Mouse (Mus musculus): ENCODE measurements at regions not wholly inside any gene's neighbourhood (a gene's known extent, or its start where the extent isn't known, plus 50 kb on each side); places are given as distances from the start of the nearest gene placed in this dataset.
"Not testable (repeated sequence)": the region's sequence is repeated elsewhere in the genome, so short reads cannot be mapped to it uniquely, and the experiment has no call there.

DNA sequence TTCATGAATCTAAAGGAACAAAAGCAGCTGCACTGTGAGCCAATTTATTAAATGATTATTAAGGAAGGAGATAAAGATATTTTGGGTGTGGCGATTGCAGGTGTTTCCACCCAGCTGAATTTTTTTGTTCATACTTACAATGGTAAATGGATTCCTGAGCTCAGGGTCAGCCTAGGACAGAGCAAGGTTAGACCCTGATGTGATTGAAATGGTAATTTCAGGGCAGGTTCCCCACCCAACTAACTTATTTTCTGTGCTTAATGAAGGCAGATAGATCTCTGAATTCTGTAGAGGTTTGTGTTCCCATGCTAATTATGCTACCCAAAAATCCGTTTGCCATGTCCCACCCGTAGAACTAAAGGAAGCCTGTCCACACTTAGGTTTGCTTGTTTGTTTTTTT, 258.8 kb upstream of the St6gal2 start:
- no peak for DNase-seq (ENCODE audit: low spot score in 2 of 2)
- intact Hi-C loops (cut with DNase I) = no loop called here

DNA sequence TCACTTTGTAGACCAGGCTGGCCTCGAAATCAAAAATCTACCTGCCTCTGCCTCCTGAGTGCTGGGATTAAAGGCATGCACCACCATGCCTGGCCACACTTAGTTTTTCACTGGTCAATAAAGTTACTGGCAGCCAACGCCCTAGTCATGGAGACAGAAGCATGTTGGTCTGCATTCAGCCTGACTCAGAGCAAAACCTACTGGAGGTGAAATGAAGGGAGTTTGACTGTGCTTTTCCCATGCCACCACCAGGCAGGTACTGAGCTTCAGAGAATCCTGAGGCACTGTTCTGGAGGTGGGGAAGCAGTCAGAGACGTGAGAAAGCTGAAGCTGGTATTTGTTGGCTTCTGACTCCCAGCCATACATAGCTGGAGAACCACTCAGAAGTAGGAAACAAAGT, 258.4 kb upstream of the St6gal2 start:
- no peak for DNase-seq (ENCODE audit: low spot score in 2 of 2)
- intact Hi-C loops (cut with DNase I) = no loop called here

DNA sequence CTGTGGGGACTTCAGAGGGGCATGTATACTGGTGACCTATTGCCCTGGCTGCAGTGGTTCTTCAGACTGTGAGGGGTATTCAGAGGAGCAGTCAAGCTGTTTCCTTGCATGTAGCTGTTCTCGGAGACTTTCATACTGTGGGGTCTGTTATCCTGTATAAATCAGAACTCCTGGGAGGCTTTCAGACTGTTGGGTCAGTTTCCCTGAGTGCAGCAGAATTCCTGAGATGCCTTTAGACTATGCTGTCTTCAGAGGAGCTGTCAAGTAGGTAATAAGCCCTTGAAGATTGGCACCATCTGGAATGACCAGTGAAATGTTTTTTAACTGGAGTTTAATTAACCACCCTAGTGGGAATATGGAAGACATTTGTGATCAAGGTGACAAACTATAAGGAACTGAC, 238.6 kb upstream of the St6gal2 start:
- intact Hi-C loops (cut with DNase I) = no loop called here
- DNase-seq (ENCODE audit: low spot score in 2 of 2) = no peak

- DNase-seq (ENCODE audit: low spot score in 2 of 2); intact Hi-C loops (cut with DNase I): not testable (repeated sequence)
Measured at GRCm38 (mm10) chr17:55218176-55219099, 226.7 kb upstream of the St6gal2 start.

DNA sequence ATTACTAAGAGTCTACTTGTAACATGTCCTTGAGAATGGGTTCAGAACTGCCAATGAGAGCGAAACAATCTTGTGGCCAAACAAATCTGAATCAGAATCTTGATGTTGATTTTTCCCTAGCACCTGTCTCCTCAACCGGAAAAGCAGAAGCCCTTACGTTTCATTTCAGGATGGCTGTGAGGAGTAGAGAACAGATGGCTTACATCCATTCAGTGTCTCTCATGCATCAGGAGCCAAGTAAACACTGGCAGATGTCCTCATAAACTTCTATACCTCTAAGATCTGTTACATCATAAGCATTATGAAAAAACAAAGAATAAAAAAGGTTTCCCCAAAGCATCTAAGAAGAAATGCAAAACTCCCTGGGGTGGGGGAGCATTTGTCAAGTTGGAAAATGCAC, 221.1 kb upstream of the St6gal2 start:
- intact Hi-C loops (cut with DNase I) = no loop called here
- DNase-seq (ENCODE audit: low spot score in 2 of 2) = peak in 1 of 2 experiments; percentile 39

DNA sequence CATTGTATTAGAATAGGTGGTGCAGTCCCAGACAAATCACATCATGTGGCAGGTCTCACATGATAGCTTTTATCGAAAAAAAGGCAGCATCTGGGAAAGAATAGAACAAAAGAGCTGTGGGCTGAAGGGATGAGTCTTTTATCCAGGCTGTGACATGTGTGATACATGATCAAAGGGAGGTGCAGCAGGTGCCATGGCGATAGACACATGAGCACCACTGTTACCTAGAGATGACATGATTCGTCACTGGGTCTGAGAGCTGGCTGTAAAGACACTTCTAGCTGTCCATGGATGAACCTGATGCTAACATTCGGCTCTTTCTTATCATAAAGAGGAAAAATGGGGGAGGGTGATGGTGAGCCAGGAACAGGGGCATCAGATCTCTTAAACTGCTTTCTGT, 210.9 kb upstream of the St6gal2 start:
- intact Hi-C loops (cut with DNase I) = no loop called here
- no peak for DNase-seq (ENCODE audit: low spot score in 2 of 2)

- DNase-seq (ENCODE audit: low spot score in 2 of 2) = peak in 1 of 2 experiments; percentile 25
- intact Hi-C loops (cut with DNase I) = no loop called here
Measured at GRCm38 (mm10) chr17:55262638-55263037, 182.5 kb upstream of the St6gal2 start.

GRCm38 (mm10) chr17:55276541-55276940, 168.6 kb upstream of the St6gal2 start:
- intact Hi-C loops (cut with DNase I) = no loop called here
- DNase-seq (ENCODE audit: low spot score in 2 of 2) = no peak

DNA sequence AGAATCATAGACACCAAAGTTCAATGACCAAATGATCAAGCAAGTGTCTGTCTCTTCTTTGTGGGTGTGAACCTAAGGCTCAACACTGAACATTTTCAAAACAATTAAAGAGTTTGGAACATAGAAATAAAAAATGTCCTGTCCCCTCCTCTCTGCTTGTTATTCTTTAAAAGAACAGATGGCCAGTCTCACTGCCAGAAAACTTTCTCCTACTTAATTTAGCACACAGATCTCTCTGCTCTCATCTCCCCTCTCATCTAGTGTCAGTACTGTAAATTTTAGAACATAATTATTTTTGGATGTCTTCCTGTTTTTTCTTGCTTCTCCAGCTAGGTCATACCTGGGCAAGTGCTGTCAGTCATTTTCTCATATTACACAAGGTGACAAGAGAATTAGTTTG, 163.9 kb upstream of the St6gal2 start:
- peak; percentile 43 to 87 for DNase-seq (ENCODE audit: low spot score in 2 of 2)
- intact Hi-C loops (cut with DNase I) = loop anchor here (1.0 to 10.0 kb wide), 4 partner anchors 11 to 919 kb away; no protein-coding TSS in a partner anchor

DNA sequence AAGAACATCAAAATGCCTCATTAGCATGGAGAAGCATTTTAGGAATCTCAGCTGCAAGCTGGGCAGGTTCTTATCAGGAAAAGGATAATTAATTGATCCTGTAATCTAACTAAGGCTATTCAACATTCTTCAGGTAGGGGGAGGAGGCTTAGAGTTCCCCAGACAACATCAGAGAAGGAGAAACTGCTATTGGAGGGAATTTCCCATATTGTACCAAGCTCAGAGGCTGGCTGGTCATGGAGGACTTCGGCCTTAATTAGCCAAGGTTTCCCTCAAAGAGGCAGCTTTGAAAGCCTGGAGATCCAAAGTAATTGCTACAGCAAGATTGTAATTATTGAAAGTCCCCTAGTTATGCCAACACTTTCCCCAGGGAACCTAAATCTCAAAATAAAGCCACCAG, 156.6 kb upstream of the St6gal2 start:
- intact Hi-C loops (cut with DNase I) = loop anchor here (10.0 kb wide), 1 partner anchor 534 kb away; no protein-coding TSS in a partner anchor

DNA sequence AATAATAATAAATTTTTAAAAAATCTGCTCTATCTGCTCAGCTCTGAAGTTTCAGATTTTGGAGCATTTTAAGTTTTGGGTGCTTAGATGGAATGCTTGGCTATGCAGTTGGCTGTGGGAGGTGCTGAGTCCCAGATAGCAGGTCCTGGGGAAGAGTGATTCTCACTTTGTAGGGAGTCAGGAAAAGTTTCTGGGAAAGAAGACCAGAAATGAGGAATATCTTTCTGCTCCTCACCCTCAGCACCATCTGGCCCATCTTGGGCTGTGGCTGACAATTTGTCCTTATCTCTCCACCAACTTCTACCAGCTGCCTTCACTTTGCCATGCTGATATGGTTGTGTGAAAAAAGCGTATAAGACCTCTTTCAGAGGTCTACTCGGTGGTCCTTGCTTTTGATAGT, 152.5 kb upstream of the St6gal2 start:
- intact Hi-C loops (cut with DNase I) = loop anchor here (1.0 to 5.0 kb wide), 2 partner anchors 11 to 625 kb away; no protein-coding TSS in a partner anchor
- peak in 1 of 2 experiments; percentile 83 for DNase-seq (ENCODE audit: low spot score in 2 of 2)

More for the DNA sequence above, 156.6 kb upstream of the St6gal2 start:
- DNase-seq (ENCODE audit: low spot score in 2 of 2) = no peak

GRCm38 (mm10) chr17:55296701-55297100, 148.5 kb upstream of the St6gal2 start:
- peak in 1 of 2 experiments; percentile 71 for DNase-seq (ENCODE audit: low spot score in 2 of 2)
- intact Hi-C loops (cut with DNase I) = loop anchor here (5.0 kb wide), 4 partner anchors 111 to 584 kb away; partner anchors contain the start of gene St6gal2

DNA sequence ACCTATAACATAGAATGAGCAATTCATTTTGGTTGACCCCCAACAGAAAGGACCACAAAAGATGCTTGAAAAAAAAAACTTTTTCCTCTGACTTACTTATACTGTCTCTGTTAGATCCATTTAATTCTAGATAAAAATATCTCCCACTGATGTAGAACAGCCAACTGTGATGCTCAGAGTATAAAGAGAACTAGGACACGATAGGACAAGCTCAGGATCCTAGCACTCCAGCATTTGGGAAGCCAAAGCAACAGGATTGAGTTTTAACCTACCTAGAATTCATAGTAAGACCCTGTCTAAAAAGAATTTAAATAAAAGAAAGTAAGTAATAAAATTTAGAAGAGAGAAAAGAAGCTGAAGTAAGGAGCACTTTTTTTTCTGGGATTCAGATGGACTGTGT, 146.3 kb upstream of the St6gal2 start:
- intact Hi-C loops (cut with DNase I) = loop anchor here (5.0 kb wide), 4 partner anchors 108 to 587 kb away; partner anchors contain the start of gene St6gal2
- peak in 1 of 2 experiments; percentile 57 for DNase-seq (ENCODE audit: low spot score in 2 of 2)

- DNase-seq (ENCODE audit: low spot score in 2 of 2) = no peak
- intact Hi-C loops (cut with DNase I) = no loop called here
Measured at GRCm38 (mm10) chr17:55320959-55321358, 124.2 kb upstream of the St6gal2 start.

DNA sequence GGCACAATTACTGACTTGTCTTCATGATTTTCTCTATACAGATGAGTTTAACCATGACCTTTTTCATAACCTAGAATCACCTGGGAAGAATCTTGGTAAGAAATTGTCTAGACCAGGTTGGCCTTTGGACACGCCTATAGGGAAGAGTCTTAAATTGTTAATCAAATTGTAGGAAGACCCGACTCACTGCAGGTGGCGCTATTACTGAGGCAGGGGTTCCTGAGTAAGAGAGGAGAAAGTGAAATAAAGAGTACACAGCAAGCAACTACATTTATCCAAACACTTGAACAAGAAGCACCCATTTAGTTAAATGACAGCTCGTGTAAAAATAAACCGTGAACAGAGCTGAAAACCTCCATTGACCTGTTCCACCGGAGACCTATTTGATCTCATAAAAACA, 85.9 kb upstream of the St6gal2 start:
- DNase-seq (ENCODE audit: low spot score in 2 of 2) = no peak
- intact Hi-C loops (cut with DNase I) = no loop called here

DNA sequence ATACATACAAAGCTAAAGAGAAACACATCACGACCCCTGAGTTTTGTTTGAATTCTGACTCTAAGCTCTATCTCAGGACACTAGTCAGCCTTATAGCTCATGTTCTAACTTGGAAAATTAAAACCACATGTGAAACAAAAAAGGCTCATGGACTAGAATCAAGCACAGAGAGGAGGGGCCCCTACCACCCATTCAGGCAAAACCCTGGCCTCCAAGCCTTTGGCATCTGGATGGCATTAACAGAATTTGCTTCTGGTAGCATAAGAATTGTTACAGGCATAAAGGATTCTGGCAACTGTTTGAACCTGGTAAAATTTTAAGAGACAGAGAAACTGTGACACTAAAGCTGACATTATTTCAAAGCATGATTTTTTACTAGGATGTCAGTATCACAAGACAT, 78.1 kb upstream of the St6gal2 start:
- intact Hi-C loops (cut with DNase I) = no loop called here

DNA sequence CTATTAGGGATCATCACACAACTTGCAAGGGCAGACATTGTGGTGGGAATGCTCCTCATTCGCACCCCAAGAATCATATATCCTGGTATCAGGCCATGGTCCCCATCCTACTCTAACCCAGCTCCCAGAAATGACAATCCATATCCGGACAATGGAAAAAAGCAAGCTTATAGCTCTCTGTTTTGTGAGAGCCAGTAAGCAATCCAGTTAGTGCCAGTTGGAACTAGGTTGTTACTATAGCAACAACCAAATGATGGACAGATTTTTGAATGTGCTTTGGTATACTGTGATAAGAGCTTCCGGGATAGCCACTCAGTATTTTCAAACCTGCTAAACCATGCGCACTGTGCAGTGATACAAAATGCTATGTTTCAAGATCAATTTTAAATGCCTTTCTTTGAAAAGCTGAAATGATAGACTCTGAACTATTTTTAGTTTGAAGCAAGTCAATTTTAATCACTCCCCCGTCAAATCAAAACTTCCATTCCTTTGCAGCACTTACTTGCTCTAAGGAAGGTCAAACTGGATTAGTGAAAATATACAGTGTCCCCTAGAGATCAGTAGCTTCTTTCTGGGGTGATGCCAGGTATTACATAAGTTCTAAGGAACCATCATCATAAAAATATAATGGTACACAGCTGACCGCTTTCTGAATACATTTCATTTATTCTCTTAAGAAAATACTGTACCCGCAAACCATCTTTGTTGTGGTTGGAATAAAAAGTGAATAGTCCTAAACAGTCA, 77.5 kb upstream of the St6gal2 start:
- DNase-seq (ENCODE audit: low spot score in 2 of 2) = peak; percentile 17 to 54
- intact Hi-C loops (cut with DNase I) = no loop called here

More for the DNA sequence above, 78.1 kb upstream of the St6gal2 start:
- no peak for DNase-seq (ENCODE audit: low spot score in 2 of 2)

Data from left cerebral cortex, postnatal 25 days (tissue).